Mouse (Mus musculus) testis, adult 2 months (tissue): Measurements from ENCODE around the gene Ncbp3.

Source experiments
- CTCF ChIP-seq: fragments of 200-500 bp; IDR thresholded peaks from 2 replicates; pipeline ENCODE4 v1.5.1; 2012; ENCODE audit warnings: low read depth, mild to moderate bottlenecking, inconsistent platforms, low read length, moderate library complexity; ENCODE audit not compliant: control insufficient read depth, insufficient read depth, insufficient replicate concordance
- POLR2A ChIP-seq: fragments of 200-500 bp; IDR thresholded peaks from 2 replicates; pipeline ENCODE4 v1.6.1; 2012; ENCODE audit warnings: low read depth, mild to moderate bottlenecking, inconsistent platforms, low read length, moderate library complexity; ENCODE audit not compliant: control insufficient read depth

DNA sequence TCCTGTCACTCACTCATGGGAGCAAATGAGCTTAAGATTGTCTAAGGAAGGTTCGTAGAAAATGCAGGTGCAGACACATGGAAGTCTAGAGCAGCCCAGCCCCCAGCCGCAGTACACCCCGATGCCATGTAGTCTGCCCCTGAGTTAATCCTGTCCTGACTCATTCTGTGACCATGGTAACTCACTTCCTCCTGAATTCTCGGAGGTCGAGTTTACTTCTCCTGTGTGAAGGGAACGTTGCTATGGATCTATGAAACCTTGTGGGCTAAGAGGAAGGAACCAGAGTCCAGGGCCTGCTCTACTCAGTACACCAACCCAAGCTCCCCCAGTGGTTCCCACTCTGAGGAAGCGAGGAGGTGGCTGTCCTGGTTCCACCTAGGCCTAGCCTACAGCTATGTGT lies 45.3 kb downstream of the Ncbp3 start:
- no peak for TF ChIP-seq POLR2A
- no peak for TF ChIP-seq CTCF
